Mouse (Mus musculus) hindbrain, embryonic 14.5 days (tissue): ENCODE results near the gene Zdhhc7. TPM values are rescaled to one million over a fixed set of nuclear protein-coding genes. Genes with fewer than 3 reads are reported as not detected.

Experiments
- ATAC-seq: fragments of 200-750 bp; cut with Nextera tagmentation; 2 replicates; pipeline ENCODE4 v1.8.0; 2017; ENCODE audit warnings: moderate number of reproducible peaks, mild to moderate bottlenecking, moderate TSS enrichment, moderate library complexity; ENCODE audit not compliant: low FRiP score
- DNase-seq: peaks from one replicate; pipeline ENCODE4 v3.0.0-alpha.2; 2015; ENCODE audit warnings: low spot score
- H3K27ac ChIP-seq: fragments of 300-500 bp; sonication (generic); 2 replicates; pipeline ENCODE4 v1.5.1; 2014; ENCODE audit warnings: mild to moderate bottlenecking, moderate library complexity
- H3K27me3 ChIP-seq: fragments of 300-500 bp; sonication (generic); 2 replicates; pipeline ENCODE4 v1.6.1; 2014; ENCODE audit warnings: mild to moderate bottlenecking, low read length, mixed read lengths; ENCODE audit not compliant: control insufficient read depth, insufficient read depth
- H3K36me3 ChIP-seq: fragments of 300-500 bp; sonication (generic); replicated peaks from 2 replicates; pipeline ENCODE4 v1.6.1; 2014; ENCODE audit not compliant: control insufficient read depth, insufficient read depth
- H3K4me1 ChIP-seq: fragments of 300-500 bp; sonication (generic); replicated peaks from 2 replicates; pipeline ENCODE4 v1.6.1; 2014; ENCODE audit warnings: antibody characterized with exemption, low read length, mixed read lengths; ENCODE audit not compliant: control insufficient read depth, insufficient read depth
- H3K4me2 ChIP-seq: fragments of 300-500 bp; sonication (generic); replicated peaks from 2 replicates; pipeline ENCODE4 v1.6.1; 2014; ENCODE audit warnings: mild to moderate bottlenecking, moderate library complexity
- H3K4me3 ChIP-seq: fragments of 300-500 bp; sonication (generic); replicated peaks from 2 replicates; pipeline ENCODE4 v1.5.1; 2014; ENCODE audit warnings: mild to moderate bottlenecking, low read length
- H3K9ac ChIP-seq: fragments of 300-500 bp; sonication (generic); 2 replicates; pipeline ENCODE4 v1.6.1; 2014
- H3K9me3 ChIP-seq: fragments of 300-500 bp; sonication (generic); 2 replicates; pipeline ENCODE4 v1.6.1; 2016; ENCODE audit warnings: low read length; ENCODE audit not compliant: control insufficient read depth
- WGBS: fragments of 180-500 bp; shearing (Covaris S2); extraction: QIAGEN DNeasy Blood & Tissue Kit; methylation state at CpG from one replicate; pipeline ENCODE4 v1.1.7; 2014; 5-methylcytosine and 5-hydroxymethylcytosine counted together
- polyA plus RNA-seq: library from polyadenylated mRNA; unstranded; fragments of >200 nt; fragmentation: Nextera tagmentation; extraction: Ambion mirVana; gene quantifications from 2 replicates; pipeline ENCODE4 v1.2.1, GENCODE M21; 2014

Gene Zdhhc7
- polyA plus RNA-seq, 1 experiment from 2014 or later = 26.4 TPM

DNA sequence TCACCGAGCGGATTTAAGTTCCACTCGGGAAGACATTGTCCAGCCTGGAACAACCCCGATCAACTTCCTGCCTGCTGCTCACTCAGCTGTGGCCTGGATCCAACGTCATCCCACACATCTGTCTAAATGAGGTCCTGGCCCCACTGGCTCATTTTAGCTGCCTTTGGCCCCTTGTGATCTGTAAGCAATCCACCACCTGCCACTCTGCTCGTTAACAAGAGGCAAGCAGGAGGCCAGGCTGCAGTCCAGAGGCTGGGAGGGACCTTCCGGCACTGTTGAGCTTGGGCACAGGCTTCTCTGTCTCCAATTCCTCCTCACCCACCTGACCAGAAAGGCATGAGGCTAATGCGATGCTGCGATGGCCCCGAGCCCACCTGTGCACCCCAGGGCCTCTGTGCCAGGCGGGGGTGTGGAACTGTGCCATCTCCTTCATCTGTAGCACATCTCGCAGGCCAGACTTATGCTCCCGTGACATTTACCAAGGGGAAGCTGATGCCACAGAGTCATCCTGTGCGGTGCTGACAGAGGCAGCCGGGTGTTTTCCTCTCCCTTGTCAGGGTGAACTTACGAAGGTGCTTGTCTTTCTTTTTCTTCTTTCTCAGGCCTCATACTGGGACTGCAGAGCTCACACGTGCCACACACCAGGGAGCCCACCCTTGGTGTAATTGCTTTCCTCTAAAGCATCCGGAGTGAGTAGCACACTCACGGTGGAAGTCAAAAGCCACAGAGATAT lies 33.2 kb downstream of the Zdhhc7 start:
- Histone ChIP-seq H3K27me3 (no peaks in the 10 kb centered on the region), H3K36me3 (no peaks in the 10 kb centered on the region), H3K4me1 (no peaks in the 10 kb centered on the region), H3K4me2 (no peak overlapping the region), H3K4me3 (no peak overlapping the region), H3K9me3 (no peaks in the 10 kb centered on the region), H3K27ac (no peak overlapping the region), H3K9ac (no peak overlapping the region)
- 65% methylated on average over 19 of the region's 19 CpGs for WGBS
- ATAC-seq (no peak), DNase-seq (no peak)

- Histone ChIP-seq H3K4me2 (no peak overlapping the region), H3K36me3 (no peaks in the 10 kb centered on the region), H3K4me1 (no peaks in the 10 kb centered on the region), H3K27me3 (no peaks in the 10 kb centered on the region), H3K27ac (no peak overlapping the region), H3K9ac (no peak overlapping the region), H3K9me3 (no peaks in the 10 kb centered on the region), H3K4me3 (no peak overlapping the region)
- ATAC-seq (no peak), DNase-seq (no peak)
- 88% methylated on average over 4 of the region's 4 CpGs for WGBS
Observed at GRCm38 (mm10) chr8:120066226-120066625, 35.1 kb downstream of the Zdhhc7 start.

DNA sequence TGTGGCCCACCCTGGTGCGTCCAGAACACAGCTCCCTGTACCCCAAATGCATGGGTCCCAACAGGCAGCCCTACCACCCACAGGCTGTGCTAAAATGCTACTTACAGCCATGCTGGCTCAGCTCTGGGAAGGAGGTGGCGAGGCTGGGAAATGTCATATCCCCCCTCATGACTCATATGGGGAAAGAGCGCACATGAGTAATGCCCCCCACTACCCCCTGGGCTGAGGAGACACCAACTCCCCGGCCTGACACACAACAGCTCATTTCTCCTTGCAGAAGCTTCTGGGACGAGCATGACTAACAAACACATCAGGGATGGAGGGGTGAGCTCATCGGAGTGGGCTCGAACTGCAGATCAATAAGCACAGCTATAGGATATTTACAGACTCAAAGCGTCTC lies 35.7 kb downstream of the Zdhhc7 start:
- DNase-seq (no peak), ATAC-seq (no peak)
- Histone ChIP-seq H3K4me3 (no peak overlapping the region), H3K9ac (no peak overlapping the region), H3K4me2 (no peak overlapping the region), H3K36me3 (no peaks in the 10 kb centered on the region), H3K9me3 (no peaks in the 10 kb centered on the region), H3K27ac (no peak overlapping the region), H3K4me1 (no peaks in the 10 kb centered on the region), H3K27me3 (no peaks in the 10 kb centered on the region)
- 90% methylated on average over 8 of the region's 8 CpGs for WGBS

DNA sequence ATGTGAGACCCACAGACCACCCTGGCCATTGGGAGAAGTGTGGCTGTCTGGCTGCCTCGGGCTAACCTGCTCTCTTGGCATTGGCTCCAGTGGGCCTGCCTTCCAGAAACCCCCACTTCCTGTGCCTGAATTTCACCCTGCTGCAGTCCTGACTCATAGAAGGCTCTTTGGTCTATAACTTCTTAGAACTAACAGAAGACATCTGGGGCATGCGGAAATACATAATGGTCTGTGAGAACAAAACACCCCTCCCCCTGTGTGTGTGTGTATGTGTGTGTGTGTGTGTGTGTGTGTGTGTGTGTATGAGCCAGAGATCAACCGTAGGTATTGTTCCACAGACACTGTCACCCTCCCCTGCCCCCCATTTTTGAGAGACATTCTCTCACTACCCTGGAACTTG lies 38.0 kb downstream of the Zdhhc7 start:
- Histone ChIP-seq H3K4me2 (no peak overlapping the region), H3K27ac (no peak overlapping the region), H3K36me3 (no peaks in the 10 kb centered on the region), H3K9ac (no peak overlapping the region), H3K27me3 (no peaks in the 10 kb centered on the region), H3K9me3 (no peaks in the 10 kb centered on the region), H3K4me3 (no peak overlapping the region), H3K4me1 (no peaks in the 10 kb centered on the region)
- WGBS = 89% methylated on average over 3 of the region's 3 CpGs
- ATAC-seq (no peak), DNase-seq (no peak)

- H3K4me3 ChIP-seq = no peak overlapping the region
- H3K36me3 ChIP-seq = no peaks in the 10 kb centered on the region
- no peak for ATAC-seq
- WGBS = 89% methylated on average over 14 of the region's 14 CpGs
- H3K4me2 ChIP-seq = no peak overlapping the region
- no peaks in the 10 kb centered on the region for H3K4me1 ChIP-seq
- H3K9ac ChIP-seq = no peak overlapping the region
- no peaks in the 10 kb centered on the region for H3K27me3 ChIP-seq
- no peak overlapping the region for H3K27ac ChIP-seq
- no peak for DNase-seq
- no peaks in the 10 kb centered on the region for H3K9me3 ChIP-seq
Observed at GRCm38 (mm10) chr8:120062742-120063141, 38.5 kb downstream of the Zdhhc7 start.

DNA sequence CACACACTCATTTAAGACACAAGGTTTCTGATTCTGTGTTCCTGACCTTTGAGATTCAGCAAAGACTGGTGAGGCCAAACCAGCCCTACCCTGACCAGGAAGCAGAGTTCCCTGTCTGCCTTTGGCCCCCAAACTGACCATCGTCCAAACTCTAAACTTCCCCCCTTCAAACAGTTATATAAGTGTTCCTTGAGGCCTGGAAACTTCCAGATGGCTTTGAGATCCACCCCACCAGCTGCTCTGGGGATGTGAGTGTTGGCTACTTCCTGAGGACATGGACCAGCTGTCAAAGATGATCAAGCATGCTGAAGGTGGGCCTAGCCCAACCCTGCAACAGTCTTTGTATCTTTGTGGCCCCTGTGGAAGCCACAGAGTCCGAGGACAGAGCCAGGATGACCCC lies 44.2 kb downstream of the Zdhhc7 start:
- ATAC-seq (no peak), DNase-seq (no peak)
- H3K9me3 ChIP-seq = no peaks in the 10 kb centered on the region
- no peak overlapping the region for H3K4me3 ChIP-seq
- H3K27ac ChIP-seq = no peak overlapping the region
- no peak overlapping the region for H3K4me2 ChIP-seq
- no peaks in the 10 kb centered on the region for H3K4me1 ChIP-seq
- WGBS = 69% methylated on average over 2 of the region's 2 CpGs
- no peak overlapping the region for H3K9ac ChIP-seq
- H3K27me3 ChIP-seq = no peaks in the 10 kb centered on the region
- no peaks in the 10 kb centered on the region for H3K36me3 ChIP-seq

DNA sequence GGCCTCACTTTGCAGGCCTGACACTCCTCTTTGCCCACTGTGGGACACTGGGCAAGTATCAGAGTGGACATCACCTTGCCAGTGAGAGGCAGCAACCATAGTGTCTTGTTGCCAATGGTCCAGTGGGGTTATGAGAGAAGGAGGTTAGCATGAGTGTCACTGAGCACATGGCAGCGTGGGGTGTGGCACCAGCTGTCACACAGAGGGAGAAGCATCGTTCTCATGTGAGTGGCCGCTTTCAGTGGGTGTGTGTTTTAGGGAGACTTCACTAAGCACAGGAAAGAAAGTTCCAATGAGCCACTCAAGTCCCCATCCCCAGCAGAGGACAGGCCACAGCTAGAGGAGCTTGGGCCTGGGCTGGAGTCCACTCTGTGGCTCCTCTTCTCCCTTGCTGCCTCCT lies 46.4 kb downstream of the Zdhhc7 start:
- Histone ChIP-seq H3K9me3 (no peaks in the 10 kb centered on the region), H3K36me3 (no peaks in the 10 kb centered on the region), H3K9ac (no peak overlapping the region), H3K27ac (no peak overlapping the region), H3K4me2 (no peak overlapping the region), H3K27me3 (no peaks in the 10 kb centered on the region), H3K4me3 (no peak overlapping the region), H3K4me1 (no peaks in the 10 kb centered on the region)
- WGBS = 93% methylated on average over 3 of the region's 3 CpGs
- DNase-seq = no peak
- ATAC-seq = no peak

DNA sequence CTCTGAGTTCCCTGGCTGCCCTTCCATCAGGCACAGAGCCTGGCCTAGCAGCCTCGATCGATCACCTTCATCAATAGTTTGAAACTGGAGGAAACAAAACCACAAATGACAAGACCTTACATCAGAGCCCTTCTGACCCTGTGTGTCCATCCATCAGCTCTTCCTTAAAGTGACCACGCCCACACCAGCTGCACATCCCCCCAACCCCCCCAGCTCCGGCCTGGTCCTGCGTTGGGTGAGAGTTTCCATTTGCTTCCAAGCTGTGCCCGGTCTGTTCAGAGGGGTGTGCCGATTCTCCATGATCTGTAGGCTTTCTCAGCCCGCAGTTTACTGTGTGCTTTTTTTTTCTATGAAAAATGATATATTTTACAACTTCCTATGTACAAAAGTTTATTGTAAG lies 49.0 kb downstream of the Zdhhc7 start:
- H3K27me3 ChIP-seq = no peaks in the 10 kb centered on the region
- no peaks in the 10 kb centered on the region for H3K9me3 ChIP-seq
- ATAC-seq (no peak), DNase-seq (no peak)
- H3K36me3 ChIP-seq = no peaks in the 10 kb centered on the region
- no peak overlapping the region for H3K4me2 ChIP-seq
- 68% methylated on average over 8 of the region's 8 CpGs for WGBS
- no peak overlapping the region for H3K9ac ChIP-seq
- no peak overlapping the region for H3K4me3 ChIP-seq
- H3K4me1 ChIP-seq = no peaks in the 10 kb centered on the region
- H3K27ac ChIP-seq = no peak overlapping the region

DNA sequence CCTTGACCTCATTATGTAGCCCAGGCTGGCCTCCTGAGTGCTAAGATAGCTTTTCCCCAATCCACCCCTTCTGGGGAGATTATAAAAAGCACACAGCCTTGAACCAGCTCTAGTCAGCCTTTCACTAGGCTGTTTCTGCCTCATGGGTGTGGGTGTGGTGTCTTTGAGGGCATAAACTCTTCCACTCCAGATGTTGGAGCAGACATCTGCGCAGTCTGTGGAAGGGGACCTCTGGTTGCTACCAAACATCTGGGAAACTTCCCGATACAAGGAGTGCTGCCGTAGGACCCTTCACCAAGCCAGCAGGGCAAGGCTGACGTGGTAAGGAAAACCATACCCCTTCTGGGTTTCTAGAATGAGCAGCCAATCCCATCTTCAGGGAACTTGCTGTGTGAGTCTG lies 49.4 kb downstream of the Zdhhc7 start:
- ATAC-seq = no peak
- 95% methylated on average over 4 of the region's 4 CpGs for WGBS
- H3K36me3 ChIP-seq = no peaks in the 10 kb centered on the region
- no peak overlapping the region for H3K4me3 ChIP-seq
- no peak for DNase-seq
- no peak overlapping the region for H3K9ac ChIP-seq
- no peaks in the 10 kb centered on the region for H3K9me3 ChIP-seq
- H3K27ac ChIP-seq = no peak overlapping the region
- no peaks in the 10 kb centered on the region for H3K4me1 ChIP-seq
- no peak overlapping the region for H3K4me2 ChIP-seq
- no peaks in the 10 kb centered on the region for H3K27me3 ChIP-seq

- Histone ChIP-seq H3K9me3 (no peaks in the 10 kb centered on the region), H3K9ac (no peak overlapping the region), H3K36me3 (no peaks in the 10 kb centered on the region), H3K4me2 (no peak overlapping the region), H3K4me3 (no peak overlapping the region), H3K27me3 (no peaks in the 10 kb centered on the region), H3K27ac (no peak overlapping the region), H3K4me1 (no peaks in the 10 kb centered on the region; the same call in 1 of the 2 replicates)
- DNase-seq = no peak
- no peak for ATAC-seq
- WGBS = 85% methylated on average over 4 of the region's 4 CpGs
Observed at GRCm38 (mm10) chr8:120051006-120051405, 50.3 kb downstream of the Zdhhc7 start.
